Mouse (Mus musculus) spleen, adult 2 months (tissue): ENCODE data around the gene Pdk4. TPM values are rescaled to one million over a fixed set of nuclear protein-coding genes. Genes with fewer than 3 reads are reported as not detected.

Experiments used
- DNase-seq, 2 experiments: peaks; one replicate each; pipeline versions ENCODE4 v3.0.0 to v3.0.0-alpha.2; 2012 to 2021; ENCODE audit warnings: low spot score in 2 of 2, low read depth in 1 of 2
- H3K27ac ChIP-seq: fragments of 200-500 bp; 2 replicates; pipeline ENCODE4 v1.5.1; 2012; ENCODE audit warnings: low read length, inconsistent platforms; ENCODE audit not compliant: insufficient read depth
- H3K27me3 ChIP-seq: fragments of 200-500 bp; 2 replicates; pipeline ENCODE4 v1.6.1; 2012; ENCODE audit warnings: mild to moderate bottlenecking, moderate library complexity, low read length, inconsistent platforms; ENCODE audit not compliant: control insufficient read depth, insufficient read depth
- H3K36me3 ChIP-seq: fragments of 200-500 bp; 2 replicates; pipeline ENCODE4 v1.6.1; 2012; ENCODE audit warnings: mild to moderate bottlenecking, low read length, inconsistent platforms; ENCODE audit not compliant: control insufficient read depth, insufficient read depth
- H3K4me1 ChIP-seq: fragments of 200-500 bp; 2 replicates; pipeline ENCODE4 v1.6.1; 2011; ENCODE audit warnings: inconsistent platforms; ENCODE audit not compliant: control insufficient read depth, insufficient read depth, insufficient read length
- H3K4me3 ChIP-seq: fragments of 200-500 bp; 2 replicates; pipeline ENCODE4 v1.5.1; 2011; ENCODE audit warnings: mild to moderate bottlenecking, inconsistent platforms; ENCODE audit not compliant: insufficient read depth, insufficient read length; ENCODE audit errors: extremely low read depth
- CTCF ChIP-seq: fragments of 200-500 bp; IDR thresholded peaks from 2 replicates; pipeline ENCODE4 v1.5.1; 2011; ENCODE audit warnings: mild to moderate bottlenecking, inconsistent platforms; ENCODE audit not compliant: insufficient read depth, insufficient read length, insufficient replicate concordance; ENCODE audit errors: extremely low read depth
- POLR2A ChIP-seq: fragments of 200-500 bp; IDR thresholded peaks from 2 replicates; pipeline ENCODE4 v1.6.1; 2011; ENCODE audit warnings: low read depth, low read length, inconsistent platforms
- WGBS: fragments of 180-500 bp; shearing (Covaris S2); methylation state at CpG from one replicate; pipeline ENCODE4 v1.1.7; 2018; 5-methylcytosine and 5-hydroxymethylcytosine counted together
- polyA plus RNA-seq: library from polyadenylated mRNA; depleted of rRNA; stranded (reverse); fragments of >200 nt; gene quantifications from 2 replicates; pipeline ENCODE4 v1.2.3, GENCODE M21; 2012

Gene Pdk4
- polyA plus RNA-seq, 1 experiment: 17.8 TPM

DNA sequence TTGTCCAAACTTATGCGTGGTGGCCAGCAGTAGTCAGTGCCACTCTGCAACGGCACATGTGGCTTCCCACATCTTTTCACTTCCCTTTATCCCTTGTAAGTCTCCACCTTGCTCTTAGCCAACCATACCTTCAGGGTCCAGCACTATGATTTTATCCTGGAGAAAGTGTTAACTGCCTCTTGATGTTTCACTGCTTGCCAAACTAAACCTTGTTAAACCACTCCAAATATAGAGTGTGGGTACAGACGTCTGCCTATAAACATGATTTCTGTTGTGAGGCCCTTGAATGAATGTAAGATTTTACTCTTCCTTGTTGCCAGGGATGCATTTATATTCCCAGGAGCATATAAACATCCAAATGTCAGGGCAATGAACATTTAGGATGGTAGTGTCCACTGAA lies 10.2 kb upstream of the Pdk4 start:
- no peak for DNase-seq
- WGBS: 69% methylated on average over 3 of the region's 3 CpGs
- Histone ChIP-seq H3K4me3 (no peak overlapping the region), H3K27ac (no peak overlapping the region), H3K36me3 (no peaks in the 10 kb centered on the region), H3K4me1 (no peaks in the 10 kb centered on the region), H3K27me3 (no peaks in the 10 kb centered on the region)
- TF ChIP-seq CTCF (no peak), POLR2A (no peak)

- DNase-seq: no peak
- H3K27me3 ChIP-seq: no peaks in the 10 kb centered on the region
- no peak overlapping the region for H3K4me3 ChIP-seq
- no peak overlapping the region for H3K27ac ChIP-seq
- TF ChIP-seq POLR2A (no peak), CTCF (no peak)
- no peaks in the 10 kb centered on the region for H3K36me3 ChIP-seq
- no peaks in the 10 kb centered on the region for H3K4me1 ChIP-seq
- WGBS: 79% methylated on average over 1 of the region's 1 CpGs
Observed at GRCm38 (mm10) chr6:5502810-5503209, 6.7 kb upstream of the Pdk4 start.

- H3K27me3 ChIP-seq: no peaks in the 10 kb centered on the region; the same call in 1 of the 2 replicates
- WGBS: 91% methylated on average over 10 of the region's 10 CpGs
Observed at GRCm38 (mm10) chr6:5501551-5501950, 5.4 kb upstream of the Pdk4 start.

GRCm38 (mm10) chr6:5498740-5499139 lies 2.6 kb upstream of the Pdk4 start:
- Histone ChIP-seq H3K36me3 (no peaks in the 10 kb centered on the region), H3K27ac (no peak overlapping the region), H3K4me1 (no peaks in the 10 kb centered on the region; the same call in 1 of the 2 replicates), H3K27me3 (no peaks in the 10 kb centered on the region; the same call in 1 of the 2 replicates), H3K4me3 (no peak overlapping the region)
- WGBS: 89% methylated on average over 11 of the region's 11 CpGs
- no peak for TF ChIP-seq POLR2A
- no peak for DNase-seq

More at GRCm38 (mm10) chr6:5501551-5501950, 5.4 kb upstream of the Pdk4 start:
- Histone ChIP-seq H3K36me3 (no peaks in the 10 kb centered on the region), H3K4me1 (no peaks in the 10 kb centered on the region), H3K27ac (no peak overlapping the region), H3K4me3 (no peak overlapping the region)
- no peak for DNase-seq
- TF ChIP-seq POLR2A (no peak), CTCF (no peak)

GRCm38 (mm10) chr6:5496854-5497235 lies 736 bp upstream of the Pdk4 start:
- H3K27ac ChIP-seq: 0 out of 2 replicates have a peak overlapping the region, but pooled peaks have one; percentile 45
- WGBS: 77% methylated on average over 3 of the region's 3 CpGs
- DNase-seq: no peak
- H3K4me1 ChIP-seq: no peaks in the 10 kb centered on the region; the same call in 1 of the 2 replicates
- H3K27me3 ChIP-seq: no peaks in the 10 kb centered on the region; the same call in 1 of the 2 replicates
- no peak for TF ChIP-seq CTCF
- no peak for TF ChIP-seq POLR2A
- H3K4me3 ChIP-seq: no peak overlapping the region
- no peaks in the 10 kb centered on the region for H3K36me3 ChIP-seq

DNA sequence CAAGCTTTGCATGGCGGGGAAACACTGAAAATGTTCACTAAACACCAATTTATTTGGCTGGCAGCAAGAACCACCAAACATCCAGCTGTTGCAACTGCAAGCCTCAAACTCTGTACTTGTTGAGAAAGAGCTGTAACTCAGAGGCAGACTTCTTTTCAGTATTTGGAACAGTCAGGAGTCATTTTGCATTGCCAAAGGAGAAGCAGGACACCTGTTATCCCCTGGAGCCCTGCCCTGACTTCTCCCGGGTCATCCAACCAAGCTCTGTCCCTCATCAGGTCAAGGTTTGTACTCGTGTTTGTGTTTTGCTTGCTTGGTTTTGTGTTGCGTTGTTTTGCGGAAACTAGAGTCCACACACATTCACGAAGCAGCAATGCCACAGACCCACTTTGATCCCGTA lies 11.1 kb downstream of the Pdk4 start:
- Histone ChIP-seq H3K36me3 (no peaks in the 10 kb centered on the region), H3K27me3 (no peaks in the 10 kb centered on the region), H3K27ac (no peak overlapping the region), H3K4me3 (no peak overlapping the region), H3K4me1 (no peaks in the 10 kb centered on the region)
- no peak for DNase-seq
- TF ChIP-seq CTCF (no peak), POLR2A (no peak)
- 91% methylated on average over 7 of the region's 7 CpGs for WGBS

- 89% methylated on average over 3 of the region's 3 CpGs for WGBS
- Histone ChIP-seq H3K27ac (no peak overlapping the region), H3K4me3 (no peak overlapping the region), H3K36me3 (no peaks in the 10 kb centered on the region), H3K27me3 (no peaks in the 10 kb centered on the region), H3K4me1 (no peaks in the 10 kb centered on the region)
- no peak for DNase-seq
- TF ChIP-seq POLR2A: no peak
- TF ChIP-seq CTCF: no peak
Observed at GRCm38 (mm10) chr6:5482270-5482783, 13.8 kb downstream of the Pdk4 start.
